Mouse (Mus musculus) forebrain, embryonic 16.5 days (tissue): ENCODE results near the gene Gtf3c1. TPM values are rescaled to one million over a fixed set of nuclear protein-coding genes. Genes with fewer than 3 reads are reported as not detected.

Source experiments
- ATAC-seq: fragments of 200-750 bp; cut with Nextera tagmentation; 2 replicates; pipeline ENCODE4 v1.8.0; 2017; ENCODE audit warnings: mild to moderate bottlenecking, moderate library complexity
- H3K27ac ChIP-seq: fragments of 300-500 bp; sonication (generic); 2 replicates; pipeline ENCODE4 v1.5.1; 2014; ENCODE audit warnings: low read length, control low read depth
- H3K27me3 ChIP-seq: fragments of 300-500 bp; sonication (generic); replicated peaks from 2 replicates; pipeline ENCODE4 v1.6.1; 2014; ENCODE audit warnings: low read length; ENCODE audit not compliant: control insufficient read depth, insufficient read depth
- H3K36me3 ChIP-seq: fragments of 300-500 bp; sonication (generic); 2 replicates; pipeline ENCODE4 v1.6.1; 2014; ENCODE audit not compliant: control insufficient read depth, insufficient read depth
- H3K4me1 ChIP-seq: fragments of 300-500 bp; sonication (generic); replicated peaks from 2 replicates; pipeline ENCODE4 v1.6.1; 2014; ENCODE audit warnings: low read length; ENCODE audit not compliant: control insufficient read depth, insufficient read depth
- H3K4me2 ChIP-seq: fragments of 300-500 bp; sonication (generic); 2 replicates; pipeline ENCODE4 v1.6.1; 2014; ENCODE audit warnings: mild to moderate bottlenecking, low read length, control low read depth
- H3K4me3 ChIP-seq: fragments of 300-500 bp; sonication (generic); replicated peaks from 2 replicates; pipeline ENCODE4 v1.5.1; 2014; ENCODE audit warnings: mild to moderate bottlenecking, low read length, control low read depth
- H3K9ac ChIP-seq: fragments of 300-500 bp; sonication (generic); replicated peaks from 2 replicates; pipeline ENCODE4 v1.6.1; 2014; ENCODE audit warnings: low read depth, low read length, control low read depth
- H3K9me3 ChIP-seq: fragments of 300-500 bp; sonication (generic); 2 replicates; pipeline ENCODE4 v1.6.1; 2016; ENCODE audit warnings: low read length; ENCODE audit not compliant: control insufficient read depth
- WGBS: fragments of 180-500 bp; shearing (Covaris S2); extraction: QIAGEN DNeasy Blood & Tissue Kit; methylation state at CpG from one replicate; pipeline ENCODE4 v1.1.7; 2014; 5-methylcytosine and 5-hydroxymethylcytosine counted together
- polyA plus RNA-seq: library from polyadenylated mRNA; unstranded; fragments of >200 nt; fragmentation: Nextera tagmentation; extraction: Ambion mirVana; gene quantifications from 2 replicates; pipeline ENCODE4 v1.2.1, GENCODE M21; 2015

Gtf3c1 gene
- polyA plus RNA-seq, 1 experiment from 2014 or later = 42.4 TPM

DNA sequence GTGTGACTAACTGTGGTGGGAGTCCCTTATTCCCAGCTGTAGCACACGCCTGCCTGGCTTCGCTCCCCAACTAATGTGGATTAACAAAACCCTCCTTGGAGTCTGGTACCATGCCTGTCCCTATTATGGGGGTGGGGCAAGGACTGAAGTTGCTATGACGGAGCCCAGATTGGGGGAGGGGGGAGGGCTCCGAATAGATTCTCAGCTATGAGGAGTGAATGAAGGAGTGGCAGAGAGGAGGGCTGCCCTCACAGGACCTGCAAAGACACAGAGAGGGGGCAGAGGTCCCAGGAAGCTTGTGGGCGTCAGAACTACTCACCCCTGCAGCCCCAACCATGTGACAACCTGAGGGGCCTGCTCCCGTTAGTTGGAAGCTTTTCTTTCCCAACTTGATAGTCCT lies 69.2 kb downstream of the Gtf3c1 start:
- ATAC-seq = 0 out of 2 replicates have a peak, but pooled peaks have one; percentile 7
- no peaks in the 10 kb centered on the region for H3K9me3 ChIP-seq
- H3K9ac ChIP-seq = no peak overlapping the region
- H3K27ac ChIP-seq = no peak overlapping the region
- H3K4me2 ChIP-seq = no peak overlapping the region
- H3K4me3 ChIP-seq = no peak overlapping the region
- peaks cover 20% of the 10 kb centered on the region; the same call in 1 of the 2 replicates for H3K36me3 ChIP-seq
- WGBS = 69% methylated on average over 6 of the region's 6 CpGs
- peaks cover 3% of the 10 kb centered on the region; the same call in 1 of the 2 replicates for H3K4me1 ChIP-seq
- no peaks in the 10 kb centered on the region for H3K27me3 ChIP-seq

DNA sequence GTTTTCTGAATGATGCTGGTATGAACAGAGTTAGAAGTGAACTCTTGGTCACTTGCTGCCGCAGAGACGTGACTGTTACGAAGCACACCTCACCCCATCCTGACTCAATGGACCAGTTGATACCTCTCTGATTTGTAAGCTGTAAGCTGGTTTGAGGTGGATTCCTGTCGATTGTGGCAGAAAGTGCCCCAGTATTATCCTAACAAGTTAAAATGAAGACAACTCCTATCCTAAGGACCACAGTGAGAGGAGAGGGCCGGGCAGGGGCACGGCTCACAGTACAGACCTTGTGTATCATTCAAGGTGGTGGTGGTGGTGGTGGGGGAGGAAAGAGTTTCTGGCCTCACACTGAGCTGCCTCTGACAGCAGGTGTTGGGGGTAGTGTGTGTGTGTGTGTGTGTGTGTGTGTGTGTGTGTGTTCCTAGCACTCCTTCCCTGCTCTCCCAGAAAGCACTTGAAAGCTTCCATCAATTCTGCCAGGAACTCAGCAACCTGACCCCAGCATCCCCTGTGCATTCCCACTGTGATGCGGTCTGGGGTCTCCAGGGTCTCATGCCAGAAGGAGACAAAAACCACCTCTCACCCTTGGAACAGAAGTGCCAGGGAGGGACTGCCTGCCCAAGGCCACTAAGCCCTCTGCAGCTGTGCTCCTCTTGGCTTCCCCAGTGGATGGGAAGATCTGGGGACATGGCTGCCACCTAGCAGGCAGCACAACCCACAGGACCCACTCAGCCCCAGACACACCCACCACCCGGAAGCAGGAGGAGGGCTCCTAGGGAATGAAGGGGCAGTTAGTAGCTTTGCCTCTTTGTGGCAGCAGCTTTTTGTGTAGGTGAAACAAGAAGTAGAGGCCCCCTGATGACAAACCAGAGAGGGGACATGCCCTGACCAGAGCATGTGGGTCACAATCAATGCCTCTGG lies 70.1 kb downstream of the Gtf3c1 start:
- H3K4me3 ChIP-seq = no peak overlapping the region
- H3K36me3 ChIP-seq = peaks cover 15% of the 10 kb centered on the region; the same call in 1 of the 2 replicates
- 81% methylated on average over 8 of the region's 8 CpGs for WGBS
- no peaks in the 10 kb centered on the region for H3K27me3 ChIP-seq
- H3K4me2 ChIP-seq = no peak overlapping the region
- no peak overlapping the region for H3K27ac ChIP-seq
- H3K9ac ChIP-seq = no peak overlapping the region
- H3K9me3 ChIP-seq = no peaks in the 10 kb centered on the region
- H3K4me1 ChIP-seq = peaks cover 3% of the 10 kb centered on the region; the same call in 1 of the 2 replicates
- ATAC-seq = no peak

DNA sequence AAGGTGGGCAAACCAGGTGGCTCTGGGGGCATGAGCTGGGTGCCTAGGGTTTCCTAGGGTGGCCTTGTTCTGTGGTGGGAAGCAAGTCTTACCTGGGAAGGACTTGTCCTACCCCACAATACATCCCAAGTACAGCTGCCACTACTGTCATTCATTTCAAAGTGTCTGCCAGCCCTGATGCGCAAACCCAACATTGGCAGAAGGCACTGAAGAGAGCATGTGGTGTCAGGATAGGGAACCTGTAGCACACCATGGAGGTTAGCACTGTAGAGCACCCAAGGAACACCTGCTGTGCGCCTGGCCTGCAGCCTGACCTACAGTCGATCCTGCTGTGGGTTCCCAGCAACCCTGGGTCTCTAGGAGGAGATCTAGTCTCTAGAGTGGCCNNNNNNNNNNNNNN lies 76.6 kb downstream of the Gtf3c1 start:
- no peak overlapping the region for H3K4me2 ChIP-seq
- H3K27me3 ChIP-seq = no peaks in the 10 kb centered on the region
- H3K36me3 ChIP-seq = no peaks in the 10 kb centered on the region
- no peak overlapping the region for H3K9ac ChIP-seq
- H3K4me1 ChIP-seq = no peaks in the 10 kb centered on the region
- peaks cover 3% of the 10 kb centered on the region; the same call in 1 of the 2 replicates for H3K9me3 ChIP-seq
- no peak overlapping the region for H3K27ac ChIP-seq
- whole genome bisulfite sequencing = 91% methylated on average over 3 of the region's 3 CpGs
- ATAC-seq = no peak
- H3K4me3 ChIP-seq = no peak overlapping the region

DNA sequence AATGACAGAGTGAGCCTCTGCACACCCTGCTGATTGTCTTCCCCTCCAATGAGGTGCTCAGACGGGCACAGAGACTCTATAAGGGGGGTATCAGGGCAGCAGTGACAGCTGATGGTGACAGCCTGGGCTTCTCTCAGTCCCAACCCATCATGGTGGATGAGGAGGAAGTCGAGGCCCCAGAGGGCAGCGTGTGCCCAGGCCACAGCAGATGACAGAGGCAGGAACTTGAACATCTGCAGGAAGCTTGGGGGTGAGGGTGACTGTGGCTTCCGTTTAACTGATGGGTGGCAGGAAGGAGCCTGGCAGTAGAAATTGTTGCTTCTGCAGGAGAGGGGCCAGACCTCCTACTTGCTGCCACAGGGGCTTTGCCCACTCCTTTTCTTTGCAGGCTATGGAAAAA lies 77.3 kb downstream of the Gtf3c1 start:
- Histone ChIP-seq H3K27ac (no peak overlapping the region), H3K4me3 (no peak overlapping the region), H3K9ac (no peak overlapping the region), H3K36me3 (no peaks in the 10 kb centered on the region), H3K4me1 (no peaks in the 10 kb centered on the region), H3K4me2 (no peak overlapping the region), H3K27me3 (no peaks in the 10 kb centered on the region), H3K9me3 (peaks cover 3% of the 10 kb centered on the region; the same call in 1 of the 2 replicates)
- WGBS = 75% methylated on average over 4 of the region's 4 CpGs
- ATAC-seq = no peak

DNA sequence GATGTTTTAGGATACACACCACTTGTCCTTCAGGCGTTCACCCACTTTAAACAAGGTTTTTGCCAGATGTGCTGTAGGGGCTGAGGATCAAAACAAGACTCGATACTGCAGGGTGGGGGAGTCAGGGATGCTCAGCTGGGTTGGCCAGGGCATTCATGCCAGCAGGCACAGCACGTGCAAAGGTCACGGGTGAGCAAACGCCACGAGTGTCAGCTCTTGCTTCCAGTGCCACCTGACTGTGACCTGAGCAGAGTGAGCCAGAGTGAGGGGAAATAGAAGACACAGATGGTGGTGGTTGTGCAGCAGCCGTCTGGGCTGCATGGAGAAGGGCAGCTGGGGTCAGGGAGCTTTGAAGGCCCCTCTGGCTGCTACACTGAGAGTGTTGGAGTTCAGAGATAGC lies 81.8 kb downstream of the Gtf3c1 start:
- WGBS = 72% methylated on average over 7 of the region's 7 CpGs
- Histone ChIP-seq H3K27ac (no peak overlapping the region), H3K36me3 (no peaks in the 10 kb centered on the region), H3K4me2 (no peak overlapping the region), H3K9me3 (peaks cover 3% of the 10 kb centered on the region; the same call in 1 of the 2 replicates), H3K4me1 (no peaks in the 10 kb centered on the region), H3K4me3 (no peak overlapping the region), H3K9ac (no peak overlapping the region), H3K27me3 (no peaks in the 10 kb centered on the region)
- ATAC-seq = no peak

DNA sequence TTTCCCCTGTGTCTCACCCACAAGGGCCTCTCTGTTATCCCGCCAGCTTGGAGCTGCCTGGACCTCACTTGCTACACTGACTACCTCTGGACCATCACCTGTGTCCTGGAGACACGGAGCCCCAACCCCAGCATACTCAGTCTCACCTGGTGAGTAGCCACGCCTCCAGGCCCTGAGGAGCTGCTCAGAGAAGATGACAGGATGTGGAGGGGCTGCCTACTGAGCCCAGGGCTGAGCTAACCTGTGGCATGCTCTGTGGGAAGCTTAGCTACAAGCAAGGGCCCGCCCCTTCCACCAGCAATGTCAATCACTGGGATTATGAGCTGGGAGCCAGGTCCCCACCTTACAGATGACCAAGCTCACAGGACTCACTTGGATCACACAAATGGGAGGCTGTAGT lies 82.4 kb downstream of the Gtf3c1 start:
- Histone ChIP-seq H3K4me1 (no peaks in the 10 kb centered on the region), H3K27ac (no peak overlapping the region), H3K36me3 (no peaks in the 10 kb centered on the region), H3K9me3 (peaks cover 3% of the 10 kb centered on the region; the same call in 1 of the 2 replicates), H3K27me3 (no peaks in the 10 kb centered on the region), H3K4me2 (no peak overlapping the region), H3K4me3 (no peak overlapping the region), H3K9ac (no peak overlapping the region)
- no peak for ATAC-seq
- WGBS = 69% methylated on average over 4 of the region's 4 CpGs

DNA sequence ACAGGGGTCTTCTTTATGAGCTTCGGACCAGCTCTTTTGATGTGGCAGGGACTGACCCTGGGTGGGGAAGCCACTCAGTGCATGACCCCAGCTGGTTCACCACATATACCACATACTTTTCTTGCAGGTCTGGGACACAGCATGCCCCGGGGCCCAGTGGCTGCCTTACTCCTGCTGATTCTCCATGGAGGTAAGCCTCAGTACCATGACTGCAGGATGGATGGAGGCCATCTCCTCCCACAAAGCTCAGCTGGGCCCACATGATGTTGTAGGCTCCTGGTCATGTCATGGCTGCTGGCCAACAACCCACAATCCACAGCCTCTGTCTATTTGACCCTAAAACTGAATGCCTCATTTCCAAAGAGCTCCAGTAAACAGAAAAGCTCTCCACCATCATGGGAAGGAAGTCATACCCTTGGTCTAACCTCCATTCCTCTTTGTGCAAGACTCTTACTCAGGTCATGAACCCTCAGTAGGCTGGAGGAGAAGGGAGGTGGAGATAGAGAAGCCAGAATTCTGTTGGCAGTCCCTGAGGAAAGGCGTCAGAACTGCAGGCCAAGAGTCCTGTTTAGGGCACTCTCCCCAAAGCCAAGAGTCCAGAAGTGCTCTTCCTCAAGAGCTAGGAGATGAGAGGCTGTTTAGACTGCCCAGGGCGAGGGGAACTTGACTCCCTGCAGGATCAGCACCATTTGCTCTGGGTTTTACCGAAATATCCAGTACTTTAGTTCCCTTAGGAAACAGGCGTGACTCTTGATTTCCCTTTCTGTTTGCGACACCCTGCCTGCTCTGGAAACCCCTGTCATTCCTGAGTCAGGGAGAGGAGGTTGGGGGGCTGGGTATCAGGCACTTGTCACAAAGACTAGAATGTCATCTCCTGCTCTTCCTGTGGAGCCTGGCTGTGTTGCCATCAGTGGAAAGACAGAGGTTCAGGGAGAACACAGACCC lies 84.6 kb downstream of the Gtf3c1 start:
- Histone ChIP-seq H3K4me1 (no peaks in the 10 kb centered on the region), H3K27me3 (no peaks in the 10 kb centered on the region), H3K9me3 (no peaks in the 10 kb centered on the region), H3K36me3 (no peaks in the 10 kb centered on the region), H3K27ac (no peak overlapping the region), H3K9ac (no peak overlapping the region), H3K4me2 (no peak overlapping the region), H3K4me3 (no peak overlapping the region)
- 82% methylated on average over 7 of the region's 7 CpGs for WGBS
- ATAC-seq = no peak

DNA sequence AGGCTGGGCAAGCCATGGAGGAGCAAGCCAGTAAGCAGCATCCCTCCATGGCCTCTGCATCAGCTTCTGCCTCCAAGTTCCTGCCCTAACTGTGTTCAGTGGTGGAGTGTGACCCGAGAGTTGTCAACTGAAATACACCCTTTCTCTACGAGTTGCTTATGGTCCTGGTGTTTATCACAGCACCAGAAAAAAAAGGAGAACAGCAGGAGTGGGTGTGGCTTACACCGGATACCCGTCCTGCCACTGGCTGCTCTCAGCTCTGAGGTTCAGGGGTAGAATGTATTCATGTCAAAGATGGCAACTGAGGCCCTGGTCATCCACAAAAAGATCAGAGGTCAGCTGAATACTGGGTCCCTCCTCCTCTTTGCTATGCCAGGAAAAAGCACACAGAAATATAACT lies 87.5 kb downstream of the Gtf3c1 start:
- no peak overlapping the region for H3K27ac ChIP-seq
- no peaks in the 10 kb centered on the region for H3K27me3 ChIP-seq
- H3K4me3 ChIP-seq = no peak overlapping the region
- no peak for ATAC-seq
- H3K36me3 ChIP-seq = no peaks in the 10 kb centered on the region
- WGBS = 71% methylated on average over 4 of the region's 4 CpGs
- H3K4me2 ChIP-seq = no peak overlapping the region
- H3K9ac ChIP-seq = no peak overlapping the region
- no peaks in the 10 kb centered on the region for H3K4me1 ChIP-seq
- H3K9me3 ChIP-seq = no peaks in the 10 kb centered on the region

DNA sequence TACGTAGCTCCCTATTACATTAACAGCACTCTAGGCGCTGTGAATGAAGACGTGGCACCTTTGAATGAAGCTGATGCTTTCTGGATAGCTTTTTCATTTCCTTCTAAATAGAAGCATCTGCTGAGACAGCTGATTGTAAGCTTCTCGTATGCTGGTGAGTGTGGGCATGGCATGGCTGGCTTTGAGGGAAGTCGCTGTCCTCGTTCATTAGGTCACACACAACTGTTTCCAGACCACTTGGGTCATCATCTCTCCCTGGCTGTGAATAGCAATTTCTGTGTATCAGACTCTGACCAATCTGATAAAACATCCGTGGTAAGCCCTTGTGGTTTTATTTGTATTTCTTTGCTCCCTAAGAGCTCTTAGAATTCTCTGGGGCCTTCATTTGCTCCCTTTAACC lies 89.6 kb downstream of the Gtf3c1 start:
- no peak overlapping the region for H3K4me3 ChIP-seq
- no peak overlapping the region for H3K27ac ChIP-seq
- H3K4me2 ChIP-seq = no peak overlapping the region
- no peak for ATAC-seq
- 90% methylated on average over 7 of the region's 7 CpGs for WGBS
- H3K36me3 ChIP-seq = no peaks in the 10 kb centered on the region
- no peaks in the 10 kb centered on the region for H3K9me3 ChIP-seq
- no peaks in the 10 kb centered on the region for H3K27me3 ChIP-seq
- H3K9ac ChIP-seq = no peak overlapping the region
- H3K4me1 ChIP-seq = no peaks in the 10 kb centered on the region
